Mouse (Mus musculus) left cerebral cortex, adult 2 months (tissue): ENCODE results near the gene Mgmt. TPM values are rescaled to one million over a fixed set of nuclear protein-coding genes. Genes with fewer than 3 reads are reported as not detected.

Experiments used
- DNase-seq, 2 experiments: peaks; one replicate each; pipeline ENCODE4 v3.0.0; 2021 to 2022; ENCODE audit warnings: low spot score in 2 of 2, mixed read lengths in 1 of 2; ENCODE audit errors: extremely low spot score in 1 of 2
- H3K27ac ChIP-seq: fragments of 200-600 bp; 2 replicates; pipeline ENCODE4 v1.8.1; 2022
- H3K4me3 ChIP-seq: fragments of 200-600 bp; 2 replicates; pipeline ENCODE4 v1.8.1; 2022
- CTCF ChIP-seq: fragments of 200-600 bp; IDR thresholded peaks from 2 replicates; pipeline ENCODE4 v1.8.1; 2022; ENCODE audit warnings: antibody characterized with exemption, mild to moderate bottlenecking, moderate library complexity
- intact Hi-C: fragments of 180-260 bp; cut with DNase I; formaldehyde crosslinking; loops from one replicate; pipeline ENCODE4 v1.15.1; 2025
- total RNA-seq, 2 experiments: library from RNA; stranded (reverse); gene quantifications; 2 replicates each; pipeline ENCODE4 v1.2.3; 2021

Gene Mgmt
- total RNA-seq, 2 experiments from 2014 or later, result 0.72 to 0.95 TPM

DNA sequence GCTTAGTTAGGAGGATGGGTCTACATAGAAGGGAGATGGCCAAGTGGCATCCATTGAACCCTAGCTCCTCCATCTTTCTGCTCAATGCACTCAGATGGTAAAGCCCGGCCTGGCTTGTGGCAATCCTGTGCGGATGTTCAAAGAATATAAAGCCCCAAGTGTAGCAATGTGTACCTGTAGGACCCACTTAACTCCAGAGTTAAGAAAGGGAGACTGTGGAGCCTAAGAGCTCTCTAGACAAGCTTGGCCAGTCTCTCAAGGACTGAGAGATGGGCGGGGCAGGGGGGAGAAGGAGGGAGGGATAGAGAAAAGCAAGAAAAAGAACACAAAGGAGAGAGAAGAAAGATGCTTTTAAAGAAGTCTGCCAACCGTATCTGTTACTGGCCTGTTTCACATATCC, 27.9 kb upstream of the Mgmt start:
- TF ChIP-seq CTCF, result no peak
- DNase-seq, result no peak
- Histone ChIP-seq H3K4me3 (no peak overlapping the region), H3K27ac (no peak overlapping the region)
- intact Hi-C loops, result no loop called here

DNA sequence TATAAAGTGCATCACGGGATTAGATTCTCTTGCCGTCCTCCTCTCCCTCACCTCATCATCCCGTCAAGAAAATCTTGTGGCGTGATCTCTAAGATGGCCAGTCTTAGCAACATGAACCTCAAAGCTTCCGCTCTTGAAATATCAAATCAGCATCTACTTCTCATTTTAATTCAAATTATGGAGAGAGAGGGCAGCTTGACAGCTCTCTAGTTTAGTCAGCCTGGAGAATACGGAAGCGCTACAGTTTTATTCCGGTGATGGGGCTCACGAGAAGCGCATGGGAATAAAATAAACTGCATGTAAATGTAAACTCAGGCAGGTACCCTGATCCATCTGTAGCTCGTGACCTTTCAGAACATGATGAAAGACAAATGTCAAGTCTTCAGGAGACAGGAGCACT, 22.9 kb upstream of the Mgmt start:
- peak in 1 of 2 experiments; percentile 12 for DNase-seq
- intact Hi-C loops, result no loop called here
- H3K4me3 ChIP-seq, result peak overlapping the region; percentile 2; the same call in 1 of the 2 replicates
- no peak for TF ChIP-seq CTCF
- H3K27ac ChIP-seq, result peak overlapping the region; percentile 55; the same call in 1 of the 2 replicates

DNA sequence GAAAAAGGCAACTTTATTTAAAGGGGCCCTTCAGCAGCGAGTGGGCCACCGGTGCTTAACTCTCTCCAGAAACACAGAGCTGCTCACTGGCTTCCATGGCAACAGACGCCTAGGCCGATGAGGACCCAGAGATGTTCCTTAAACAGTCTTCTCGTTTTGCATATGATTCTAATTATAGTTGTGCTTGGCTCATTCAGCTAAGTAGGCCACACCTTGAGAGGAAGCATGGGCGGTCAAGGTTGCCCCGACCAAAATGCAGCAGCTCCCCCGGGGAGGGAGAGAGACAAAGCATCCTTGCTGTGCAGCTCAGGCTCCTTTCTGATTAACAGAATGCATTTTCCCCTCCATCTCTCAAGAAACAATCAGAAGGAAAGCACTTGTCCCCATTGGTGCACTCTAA, 22.4 kb upstream of the Mgmt start:
- no peak overlapping the region for H3K27ac ChIP-seq
- H3K4me3 ChIP-seq, result peak overlapping the region; percentile 2; the same call in 1 of the 2 replicates

GRCm38 (mm10) chr7:136874396-136874795, 20.0 kb upstream of the Mgmt start:
- no peak for DNase-seq
- TF ChIP-seq CTCF, result no peak
- Histone ChIP-seq H3K27ac (no peak overlapping the region), H3K4me3 (no peak overlapping the region)
- intact Hi-C loops, result no loop called here

More for the DNA sequence above, 22.4 kb upstream of the Mgmt start:
- DNase-seq, result peak; percentile 53 to 66
- no peak for TF ChIP-seq CTCF
- intact Hi-C loops, result no loop called here

GRCm38 (mm10) chr7:136880386-136880785, 14.0 kb upstream of the Mgmt start:
- DNase-seq, result peak in 1 of 2 experiments; percentile 22
- no peak for TF ChIP-seq CTCF
- peak overlapping the region; percentile 11; the same call in 1 of the 2 replicates for H3K27ac ChIP-seq
- no peak overlapping the region for H3K4me3 ChIP-seq
- intact Hi-C loops, result no loop called here

DNA sequence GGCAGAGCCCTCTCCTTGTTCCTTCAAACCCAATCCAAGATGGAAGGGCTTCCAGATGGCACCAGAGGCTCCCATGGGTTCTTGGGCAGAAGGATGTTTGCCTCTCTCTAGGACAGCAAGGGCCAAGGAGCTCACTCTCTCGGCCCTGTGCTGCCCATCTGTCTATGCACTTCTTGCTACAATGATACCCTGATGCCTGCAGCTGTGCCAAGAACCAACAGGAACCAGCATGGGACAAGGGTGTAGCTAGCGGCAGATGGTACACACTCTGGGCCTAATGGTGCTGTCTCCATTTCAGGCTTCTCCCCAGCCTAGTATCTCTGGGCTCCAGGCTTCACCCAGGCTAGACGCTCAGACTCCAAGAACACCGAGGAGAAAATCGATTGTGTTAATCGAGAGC, 6.3 kb upstream of the Mgmt start:
- intact Hi-C loops, result no loop called here
- DNase-seq, result no peak
- Histone ChIP-seq H3K4me3 (no peak overlapping the region), H3K27ac (no peak overlapping the region)
- no peak for TF ChIP-seq CTCF

GRCm38 (mm10) chr7:136895356-136895755, 942 bp downstream of the Mgmt start:
- no peak for TF ChIP-seq CTCF

DNA sequence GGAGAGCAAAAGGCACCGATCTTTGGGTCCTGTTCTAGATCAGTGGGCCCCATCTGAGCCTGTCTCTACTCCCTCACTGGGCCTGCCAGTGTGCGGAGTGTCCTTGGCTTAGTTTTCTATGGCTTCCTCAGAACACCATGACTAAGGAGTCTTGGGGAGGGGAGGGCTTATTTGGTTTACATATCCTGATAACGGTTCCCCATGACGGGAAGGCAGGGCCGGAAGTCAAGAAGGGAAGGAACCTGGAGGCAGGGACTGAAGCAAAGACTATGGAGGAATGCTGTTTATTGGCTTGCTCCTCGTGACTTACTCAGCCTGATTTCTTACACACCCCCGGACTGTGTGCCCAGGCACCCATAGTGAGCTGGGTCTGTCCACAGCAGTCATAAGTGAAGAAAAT, 1.4 kb downstream of the Mgmt start:
- intact Hi-C loops, result no loop called here
- H3K27ac ChIP-seq, result no peak overlapping the region
- H3K4me3 ChIP-seq, result no peak overlapping the region
- no peak for DNase-seq
- TF ChIP-seq CTCF, result no peak

More at GRCm38 (mm10) chr7:136895356-136895755, 942 bp downstream of the Mgmt start:
- no peak overlapping the region for H3K27ac ChIP-seq
- DNase-seq, result no peak
- intact Hi-C loops, result no loop called here
- H3K4me3 ChIP-seq, result no peak overlapping the region

- intact Hi-C loops, result no loop called here
- TF ChIP-seq CTCF, result no peak
- Histone ChIP-seq H3K27ac (no peak overlapping the region), H3K4me3 (no peak overlapping the region)
- DNase-seq, result no peak
Measured at GRCm38 (mm10) chr7:136897481-136897880, 3.1 kb downstream of the Mgmt start.

DNA sequence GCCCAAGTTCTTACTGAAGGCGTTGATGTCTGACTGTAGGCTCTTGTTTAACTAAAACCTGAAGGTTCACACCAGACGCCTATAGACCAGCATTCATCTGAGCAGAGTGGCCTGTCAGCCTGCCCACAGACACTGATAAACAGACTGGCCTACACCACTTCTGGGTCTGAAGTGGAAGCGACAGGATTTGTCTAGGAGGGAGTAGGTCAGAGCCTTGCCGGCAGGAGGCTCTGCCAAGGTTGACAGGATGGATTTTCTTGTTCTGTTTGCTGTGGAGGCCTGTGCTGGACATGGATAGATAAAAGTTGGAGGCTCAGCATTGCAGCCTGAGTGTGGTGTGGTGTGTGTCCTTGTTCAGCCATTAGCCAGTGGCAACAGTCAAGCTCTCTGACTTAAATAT, 3.6 kb downstream of the Mgmt start:
- TF ChIP-seq CTCF, result no peak
- Histone ChIP-seq H3K4me3 (no peak overlapping the region), H3K27ac (no peak overlapping the region)
- intact Hi-C loops, result no loop called here
- DNase-seq, result no peak

GRCm38 (mm10) chr7:136908616-136909144, 14.3 kb downstream of the Mgmt start:
- Histone ChIP-seq H3K27ac (no peak overlapping the region), H3K4me3 (no peak overlapping the region)
- TF ChIP-seq CTCF, result no peak
- intact Hi-C loops, result no loop called here
- no peak for DNase-seq

DNA sequence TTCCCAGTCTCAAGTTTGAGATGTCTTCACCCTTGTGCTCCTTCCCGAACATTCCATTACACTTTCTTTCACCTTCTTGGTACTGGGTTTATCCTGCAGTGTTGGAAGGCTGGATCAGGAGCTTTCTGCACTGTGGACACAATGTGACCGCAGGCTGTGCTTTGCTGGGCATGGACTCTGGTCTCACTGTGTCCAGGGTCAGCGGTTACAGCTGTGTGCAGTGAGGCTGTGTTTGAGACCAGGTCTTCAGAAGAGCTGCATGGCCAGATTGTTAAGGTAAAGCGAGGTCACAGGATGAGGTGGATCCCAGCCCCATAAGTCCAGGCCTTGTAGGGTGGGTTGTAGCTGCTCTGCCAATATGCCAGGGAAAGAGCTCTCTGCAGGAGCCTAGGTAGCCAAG, 18.5 kb downstream of the Mgmt start:
- no peak overlapping the region for H3K27ac ChIP-seq
- H3K4me3 ChIP-seq, result no peak overlapping the region
- DNase-seq, result no peak
- intact Hi-C loops, result no loop called here
- TF ChIP-seq CTCF, result no peak

DNA sequence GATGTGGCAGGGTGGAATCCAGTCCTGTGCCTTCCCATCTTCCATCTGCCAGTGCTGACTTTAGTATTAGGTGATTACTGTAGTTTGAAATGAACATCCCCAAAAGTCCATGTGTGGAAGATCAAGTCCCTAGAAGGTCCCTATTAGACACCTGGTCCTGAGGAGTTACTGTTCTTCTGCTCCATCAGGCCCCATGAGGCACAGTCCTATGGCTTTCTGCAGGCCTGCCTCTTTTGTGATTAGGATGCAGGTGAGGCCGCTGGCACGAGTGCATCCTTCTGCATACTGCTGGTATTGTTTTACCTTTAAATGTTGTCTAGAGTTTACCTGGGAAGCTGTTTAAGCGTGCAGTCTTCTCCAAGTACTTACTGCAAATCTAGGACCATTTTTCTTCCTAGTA, 21.6 kb downstream of the Mgmt start:
- intact Hi-C loops, result no loop called here
- Histone ChIP-seq H3K27ac (no peak overlapping the region), H3K4me3 (no peak overlapping the region)
- TF ChIP-seq CTCF, result no peak
- DNase-seq, result no peak
